Mouse (Mus musculus): ENCODE measurements around the gene Eid2b.
A peak's percentile ranks its signal among the peaks of the same experiment; 100 is the strongest.
"Not testable (repeated sequence)": the region's sequence is repeated elsewhere in the genome, so short reads cannot be mapped to it uniquely, and the experiment has no call there.

The Eid2b gene

GRCm38 (mm10) chr7:28277615-28278278 is at the start of gene Eid2b:
Gene Eid2b, plus strand, starts transcription at chr7:28277739.
- DNase-seq (ENCODE audit: extremely low spot score): peak; percentile 94

GRCm38 (mm10) chr7:28243943-28244342 is 33.6 kb upstream of the Eid2b start:
- DNase-seq (ENCODE audit: extremely low spot score): not testable (repeated sequence)

- DNase-seq (ENCODE audit: extremely low spot score): no peak
These were observed 28.6 kb upstream of the Eid2b start for GRCm38 (mm10) chr7:28248957-28249356.

- DNase-seq (ENCODE audit: extremely low spot score): no peak
These were observed 25.6 kb upstream of the Eid2b start for GRCm38 (mm10) chr7:28251976-28252375.

GRCm38 (mm10) chr7:28254591-28254990 is 22.9 kb upstream of the Eid2b start:
- no peak for DNase-seq (ENCODE audit: extremely low spot score)

DNA sequence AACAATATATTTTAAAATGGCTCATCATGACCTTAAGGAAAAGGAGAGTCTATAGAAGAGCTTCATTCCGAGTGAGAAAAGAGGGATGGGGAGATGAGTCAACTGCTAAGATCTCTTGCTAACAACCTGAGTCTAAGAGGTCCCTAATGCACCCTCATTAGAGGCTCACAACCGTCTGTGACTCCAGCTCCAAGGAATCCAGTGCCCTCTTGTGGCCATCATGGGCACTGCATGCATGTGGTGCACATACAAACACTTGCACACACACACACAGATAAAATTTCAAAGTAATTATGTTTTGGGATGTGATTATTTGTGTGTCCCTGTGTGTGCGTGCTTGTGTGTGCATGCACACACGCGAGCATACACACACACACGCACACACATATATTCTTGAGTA is 22.1 kb upstream of the Eid2b start:
- DNase-seq (ENCODE audit: extremely low spot score): no peak

DNA sequence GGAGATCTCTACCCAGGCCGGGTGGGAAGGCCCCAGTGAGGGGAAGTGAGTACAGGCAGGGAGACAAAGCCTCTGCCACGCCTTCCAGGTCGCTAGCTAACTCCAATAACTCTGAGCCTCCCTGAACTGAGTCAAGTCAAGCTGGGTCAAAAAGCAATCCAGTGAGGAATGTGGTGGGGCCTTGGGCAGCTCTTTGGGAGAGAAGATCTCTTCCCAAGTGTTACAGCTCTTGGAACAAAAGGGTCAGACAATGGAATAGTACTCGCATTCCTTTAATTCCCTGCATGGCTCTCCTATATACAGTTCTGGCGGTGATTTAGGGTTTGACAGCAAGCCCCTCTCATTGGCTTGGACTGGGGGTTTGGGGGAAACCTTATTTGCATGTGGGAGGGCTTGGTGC is 14.7 kb upstream of the Eid2b start:
- DNase-seq (ENCODE audit: extremely low spot score): no peak

GRCm38 (mm10) chr7:28263786-28264185 is 13.8 kb upstream of the Eid2b start:
- peak; percentile 72 for DNase-seq (ENCODE audit: extremely low spot score)

DNA sequence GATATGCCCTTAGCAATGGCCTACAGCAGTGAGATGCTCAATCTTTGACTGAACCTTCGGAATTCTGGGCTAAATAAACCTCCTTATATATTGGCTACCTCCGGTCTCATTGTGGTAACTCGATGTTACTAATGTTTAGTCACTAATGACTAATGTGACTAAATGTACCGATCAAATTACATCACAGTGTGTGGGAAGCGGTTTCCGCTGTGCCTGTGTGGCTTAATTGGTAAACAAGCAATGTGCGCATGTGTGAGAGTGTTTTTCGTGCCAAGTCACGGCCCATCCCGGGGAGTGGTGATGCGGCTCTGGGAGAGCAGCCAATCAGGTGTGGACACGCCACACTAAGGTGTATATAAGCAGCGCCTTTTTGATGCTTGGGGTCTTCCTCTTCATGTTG is 12.1 kb upstream of the Eid2b start:
- no peak for DNase-seq (ENCODE audit: extremely low spot score)

DNA sequence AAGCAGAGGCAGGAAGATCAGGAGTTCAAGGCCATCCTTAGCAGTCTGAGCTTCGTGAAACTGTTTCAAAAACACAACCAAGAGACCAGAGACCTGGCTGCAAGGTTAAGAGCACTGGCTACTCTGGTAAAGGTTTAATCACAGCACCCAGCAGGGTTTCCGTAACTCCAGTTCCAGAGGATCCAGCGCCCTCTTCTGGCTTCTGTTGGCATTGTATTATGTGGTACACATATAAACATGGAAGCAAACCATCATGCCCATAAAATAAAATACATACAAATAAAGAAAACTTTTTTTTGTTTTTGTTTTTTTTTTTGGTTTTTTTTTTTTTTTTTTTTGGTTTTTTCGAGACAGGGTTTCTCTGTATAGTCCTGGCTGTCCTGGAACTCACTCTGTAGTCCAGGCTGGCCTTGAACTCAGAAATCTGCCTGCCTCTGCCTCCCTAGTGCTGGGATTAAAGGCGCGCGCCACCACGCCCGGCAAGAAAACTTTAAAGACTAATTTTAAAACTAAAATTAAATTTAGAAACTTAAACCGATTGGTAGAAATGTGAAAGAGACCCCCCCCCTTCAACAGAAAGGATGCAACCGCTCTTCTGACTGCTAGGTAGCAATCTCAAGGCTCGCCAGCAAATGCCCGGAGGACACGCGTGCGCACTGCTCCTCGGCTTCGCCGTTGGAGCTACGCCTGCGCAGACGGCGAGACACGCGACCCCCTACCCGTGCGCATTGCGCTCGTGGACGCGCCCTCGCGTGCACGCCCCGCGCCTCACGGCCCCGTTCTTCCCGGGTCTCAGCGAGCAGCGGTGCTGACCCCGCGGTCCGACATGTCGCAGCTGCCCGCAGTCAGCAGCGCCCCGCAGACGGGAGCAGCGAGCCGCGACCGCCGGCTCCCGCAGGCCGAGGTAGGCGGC is 10.2 kb upstream of the Eid2b start, which contains the start of gene Eid2:
Gene Eid2, plus strand, starts transcription at position 753 of the 913 bp plus-strand sequence.
- DNase-seq (ENCODE audit: extremely low spot score): peak; percentile 81

DNA sequence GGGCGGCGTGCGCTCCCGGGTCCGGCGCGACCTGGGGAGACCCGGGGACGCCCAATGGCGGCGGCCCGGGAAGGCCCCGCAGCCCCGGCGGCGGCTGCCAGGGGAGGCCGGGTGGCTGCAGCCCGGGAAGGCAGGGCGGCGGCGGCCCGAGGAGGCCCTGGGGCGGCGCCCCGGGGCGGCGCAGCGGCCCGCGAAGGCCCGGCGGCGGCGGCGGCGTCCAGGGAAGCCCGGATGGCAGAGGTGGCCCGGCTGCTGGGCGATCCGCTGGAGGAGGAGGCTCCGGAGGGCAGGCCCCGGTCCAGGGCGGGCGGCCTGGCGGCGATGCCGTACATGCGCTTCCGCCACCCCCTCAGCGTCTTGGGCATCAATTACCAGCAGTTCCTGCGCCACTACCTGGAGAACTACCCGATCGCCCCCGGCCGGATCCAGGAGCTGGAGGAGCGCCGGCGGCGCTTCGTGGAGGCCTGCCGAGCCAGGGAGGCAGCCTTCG is 9.5 kb upstream of the Eid2b start:
- DNase-seq (ENCODE audit: extremely low spot score): peak; percentile 72

GRCm38 (mm10) chr7:28268576-28268975 is 9.0 kb upstream of the Eid2b start:
- DNase-seq (ENCODE audit: extremely low spot score): no peak

DNA sequence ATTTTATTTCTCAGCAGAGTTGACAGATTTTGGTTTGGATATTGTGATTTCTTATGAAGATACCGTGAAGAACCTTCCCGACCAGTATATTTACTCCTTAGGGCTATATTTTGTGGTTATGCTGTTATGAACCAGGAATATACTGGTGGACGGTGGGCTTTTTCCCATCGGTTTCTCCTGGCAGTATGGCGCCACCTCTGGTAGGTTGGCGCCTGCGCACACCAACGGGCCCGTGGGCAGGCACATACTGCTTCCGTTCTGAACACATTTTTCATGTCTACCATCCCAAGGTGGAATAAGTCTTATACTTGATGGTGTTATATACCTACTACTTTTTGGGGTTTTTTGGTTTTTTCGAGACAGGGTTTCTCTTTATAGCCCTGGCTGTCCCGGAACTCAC is 8.2 kb upstream of the Eid2b start:
- no peak for DNase-seq (ENCODE audit: extremely low spot score)

GRCm38 (mm10) chr7:28271761-28272160 is 5.8 kb upstream of the Eid2b start:
- DNase-seq (ENCODE audit: extremely low spot score): no peak

DNA sequence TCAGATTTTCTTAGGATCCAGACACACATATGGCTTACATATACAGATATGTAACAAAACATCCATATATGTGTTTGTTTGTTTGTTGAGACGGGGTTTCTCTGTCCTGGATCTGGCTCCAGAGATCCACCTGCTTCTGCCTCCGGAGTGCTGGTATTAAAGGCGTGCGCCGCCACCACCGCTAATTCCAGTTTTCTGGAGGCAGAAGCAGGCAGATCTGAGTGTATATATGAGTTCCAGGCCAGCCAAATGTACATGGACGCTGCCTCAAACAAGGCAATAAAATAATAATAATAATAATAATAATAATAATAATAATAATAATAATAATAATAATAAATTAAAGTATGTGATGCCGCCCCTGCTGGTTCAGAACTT is 313 bp upstream of the Eid2b start:
- no peak for DNase-seq (ENCODE audit: extremely low spot score)

DNA sequence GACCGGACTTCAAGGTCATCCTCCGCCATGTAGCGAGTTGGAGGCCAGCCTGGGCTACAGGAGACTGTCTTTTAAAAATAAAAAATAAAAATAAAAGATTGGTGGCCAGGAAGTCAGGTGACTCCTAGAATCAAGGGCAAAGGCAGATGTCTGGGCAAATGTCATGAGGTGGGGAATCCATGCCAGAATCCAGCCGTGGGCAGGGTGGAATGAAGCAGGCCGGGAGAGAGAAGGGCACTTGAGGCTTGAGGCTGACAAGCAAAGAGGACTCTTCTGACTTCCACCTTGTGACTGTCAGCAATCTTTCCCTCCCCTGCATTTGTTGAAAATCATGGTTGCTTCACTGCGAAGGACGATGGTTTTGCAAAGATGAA is 727 bp downstream of the Eid2b start:
- no peak for DNase-seq (ENCODE audit: extremely low spot score)

DNA sequence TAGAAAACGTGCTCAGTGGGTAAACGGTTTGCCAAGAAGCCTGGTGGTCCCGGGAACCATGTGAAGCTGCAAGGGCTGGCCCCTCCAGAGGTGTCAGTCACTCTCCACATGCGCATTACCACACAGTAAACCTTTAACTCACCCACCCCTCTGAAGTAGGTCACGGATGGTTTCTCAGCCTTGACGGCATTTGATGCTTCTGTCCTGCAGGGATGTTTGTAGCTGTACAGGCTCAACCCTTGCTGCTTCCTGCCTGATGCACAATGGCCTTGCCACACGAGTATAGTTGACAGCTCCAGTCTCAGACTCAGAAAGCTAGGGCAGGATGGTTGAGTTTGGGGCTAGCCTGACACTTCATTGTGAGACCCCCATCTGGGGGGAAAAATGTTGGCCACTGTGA is 3.1 kb downstream of the Eid2b start:
- no peak for DNase-seq (ENCODE audit: extremely low spot score)

DNA sequence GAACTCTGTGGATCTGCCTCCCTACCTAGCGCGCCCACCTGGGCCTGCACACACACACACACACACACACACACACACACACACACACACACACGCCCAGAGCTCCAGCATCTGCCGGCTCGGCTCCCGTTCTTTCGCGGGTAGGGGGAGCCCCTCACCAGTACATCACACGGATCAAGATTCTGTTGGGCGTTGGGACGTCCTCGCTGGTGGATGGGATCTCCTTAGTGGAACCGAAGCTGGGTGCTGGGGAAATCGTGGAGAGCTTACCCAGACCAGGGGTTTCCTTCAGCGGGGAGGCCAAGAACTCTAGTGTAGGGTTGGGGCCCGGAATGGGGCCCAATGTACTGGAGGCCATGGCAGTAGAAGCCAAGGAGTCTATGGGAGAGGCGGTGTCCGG is 12.6 kb downstream of the Eid2b start:
- DNase-seq (ENCODE audit: extremely low spot score): peak; percentile 45

- peak; percentile 64 for DNase-seq (ENCODE audit: extremely low spot score)
These were observed 13.4 kb downstream of the Eid2b start, which contains the start of gene Selenov for GRCm38 (mm10) chr7:28290638-28291590. Gene Selenov, minus strand, starts transcription at chr7:28291186.

- peak; percentile 69 for DNase-seq (ENCODE audit: extremely low spot score)
These were observed 16.9 kb downstream of the Eid2b start for GRCm38 (mm10) chr7:28294481-28294880.

- peak; percentile 64 for DNase-seq (ENCODE audit: extremely low spot score)
These were observed 21.5 kb downstream of the Eid2b start for GRCm38 (mm10) chr7:28298837-28299625.
